Mouse (Mus musculus) lung, postnatal 10 days (tissue): ENCODE measurements around the gene Ntm.

Experiments
- DNase-seq: peaks from one replicate; pipeline ENCODE4 v3.0.0; 2021

The Ntm gene

DNA sequence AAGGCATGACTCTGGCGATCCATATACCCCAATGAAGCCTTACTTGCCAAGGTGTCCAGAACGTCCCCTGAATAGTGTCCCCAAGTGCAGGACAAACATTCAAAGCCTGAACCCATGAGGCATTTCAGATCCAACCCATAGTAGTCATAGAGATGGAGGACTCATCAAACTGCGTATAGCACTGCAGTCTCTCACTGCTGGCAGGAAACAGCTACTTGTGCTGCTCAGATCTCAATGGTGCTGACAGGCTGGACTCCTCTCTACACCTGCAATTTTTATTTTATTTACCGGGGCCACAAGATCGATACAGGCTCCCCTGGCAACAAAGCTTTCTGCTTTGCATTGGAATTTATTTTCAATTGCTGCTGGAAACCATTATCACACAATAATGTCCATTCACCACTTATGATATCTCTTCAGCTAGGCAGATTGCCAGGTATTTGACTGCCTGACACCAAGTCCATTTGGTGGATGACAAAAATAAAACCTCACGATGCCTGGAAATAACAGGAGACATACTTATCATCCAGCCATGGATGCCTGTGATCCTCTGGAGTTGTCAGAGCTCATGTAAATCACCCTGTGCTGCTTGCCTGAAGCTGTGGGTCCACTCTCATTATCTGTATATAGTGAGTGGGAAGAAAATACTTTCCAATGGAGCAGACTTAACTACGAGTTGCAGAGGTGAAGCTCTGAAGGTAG, 674.8 kb downstream of the Ntm start:
- DNase-seq = no peak

DNA sequence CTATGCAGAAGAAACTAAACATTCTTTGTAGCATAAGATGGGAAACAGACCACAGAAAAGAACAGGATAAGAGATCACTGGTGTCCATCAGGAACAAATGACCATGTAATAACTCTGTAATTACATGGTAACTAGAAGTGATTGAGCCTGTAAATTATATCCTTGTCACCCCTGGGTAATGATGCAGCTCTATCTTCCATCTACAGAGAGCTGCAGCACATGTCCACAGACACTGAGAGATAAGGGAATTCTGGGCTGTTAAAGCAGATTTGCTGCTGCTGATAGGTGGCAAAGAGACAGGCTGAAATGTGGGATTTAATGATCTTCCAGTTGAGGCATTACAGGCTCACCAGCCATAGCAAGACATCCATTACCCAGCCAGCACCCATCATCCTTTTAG, 677.8 kb downstream of the Ntm start:
- no peak for DNase-seq

DNA sequence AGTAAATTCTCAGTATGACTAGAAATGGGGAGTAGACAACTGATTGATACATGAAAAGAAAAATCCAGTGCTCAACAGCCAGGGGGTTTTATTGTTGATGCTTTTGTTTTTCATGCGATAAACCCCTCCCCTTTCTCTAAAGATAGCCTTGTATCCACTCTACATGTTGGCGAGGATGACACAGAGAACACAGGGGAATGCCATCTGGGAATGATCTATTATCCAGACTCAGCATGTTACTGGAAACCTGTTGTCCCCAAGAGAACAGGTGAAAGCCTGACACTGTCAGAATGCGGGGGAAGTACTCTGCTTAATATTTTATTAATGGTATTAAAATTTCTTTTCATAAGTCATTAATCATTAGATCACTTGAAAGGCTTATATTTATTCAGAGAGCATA, 690.1 kb downstream of the Ntm start:
- no peak for DNase-seq

DNA sequence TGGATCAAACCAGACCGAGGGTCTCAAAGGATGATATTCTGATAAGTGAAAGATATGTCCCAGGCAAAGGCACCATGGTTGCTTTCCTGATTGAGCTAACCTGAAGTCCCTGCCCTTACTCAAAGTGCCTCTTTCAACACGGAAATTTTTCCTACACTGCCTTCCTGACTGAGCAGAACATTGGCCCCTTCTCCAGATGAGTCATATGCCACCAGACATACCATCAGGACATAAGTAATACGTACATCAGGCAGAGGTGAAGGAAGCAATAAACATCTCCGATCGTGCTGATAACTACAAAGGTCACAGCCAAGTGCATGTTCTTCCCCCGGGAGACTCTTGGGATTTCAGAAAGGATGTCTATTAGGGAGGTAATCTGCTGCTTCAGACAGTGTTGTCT, 693.0 kb downstream of the Ntm start:
- DNase-seq = no peak

DNA sequence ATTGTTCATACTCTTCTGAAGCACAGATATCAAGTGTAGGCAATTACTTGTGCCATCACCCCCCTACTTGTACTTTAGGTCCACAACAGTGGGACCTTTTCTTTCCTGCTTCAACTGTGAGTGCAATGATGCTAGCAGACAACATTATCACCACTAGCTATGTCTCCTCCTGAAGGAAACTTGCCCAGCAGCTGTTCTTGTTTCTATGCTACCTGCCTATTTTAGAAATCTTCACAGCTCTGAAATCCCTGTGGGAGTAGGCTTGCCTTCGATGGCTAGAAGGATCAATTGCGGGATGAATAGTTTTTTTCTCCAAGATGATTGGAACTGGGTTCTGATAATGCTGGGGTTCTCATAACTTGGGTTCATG, 693.7 kb downstream of the Ntm start:
- DNase-seq = no peak

DNA sequence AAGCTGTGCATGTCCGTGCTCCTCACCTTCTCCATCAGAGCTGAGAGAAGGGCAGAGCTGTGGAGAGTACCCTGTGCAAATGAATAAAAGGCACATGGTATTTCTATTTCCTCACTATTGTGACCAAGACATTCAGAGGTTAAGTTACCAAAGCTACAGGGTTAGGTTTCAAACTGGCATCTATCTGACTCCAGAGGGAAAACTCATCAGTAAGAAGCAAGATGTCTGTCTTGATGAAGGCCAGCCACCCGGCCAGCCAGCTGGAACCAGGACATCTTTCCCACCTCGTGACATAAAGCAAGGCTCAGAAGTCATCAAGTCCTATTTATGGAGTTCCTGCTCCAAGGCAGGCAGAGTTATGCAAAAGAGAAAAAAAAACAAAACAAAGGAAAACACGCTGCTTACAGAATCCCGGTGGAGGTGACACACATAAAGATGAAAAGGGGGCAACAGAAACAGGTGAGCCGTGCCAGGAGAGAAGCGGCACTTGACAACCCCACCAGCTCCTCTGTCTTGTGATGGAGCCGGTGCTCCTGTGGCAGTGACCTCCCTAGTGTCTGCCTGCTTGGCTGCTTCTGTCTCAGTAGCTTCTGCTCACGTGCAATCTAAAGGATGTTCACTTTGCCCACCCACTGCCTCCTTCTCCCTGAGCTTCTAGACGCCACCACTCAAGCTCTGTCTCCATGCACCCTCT, 694.2 kb downstream of the Ntm start:
- no peak for DNase-seq

DNA sequence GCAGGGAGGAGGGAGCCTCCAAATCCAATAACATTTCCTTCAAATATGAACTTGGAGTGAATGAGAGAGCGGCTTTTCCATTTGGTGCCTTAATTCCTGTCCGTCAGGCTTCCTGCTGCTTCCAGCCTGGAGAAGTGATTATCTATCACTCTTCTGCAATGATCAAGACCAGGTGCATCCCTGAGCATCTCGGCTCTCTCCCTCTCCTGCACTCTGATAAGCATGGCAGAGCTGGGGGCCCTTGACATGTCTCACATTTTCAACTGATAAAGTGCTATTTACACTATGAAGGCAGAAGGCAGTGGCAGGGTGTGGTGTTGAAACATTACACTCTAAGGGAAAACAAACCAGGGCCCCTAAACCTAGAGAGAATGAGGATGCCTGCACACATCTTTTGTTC, 695.3 kb downstream of the Ntm start:
- no peak for DNase-seq

DNA sequence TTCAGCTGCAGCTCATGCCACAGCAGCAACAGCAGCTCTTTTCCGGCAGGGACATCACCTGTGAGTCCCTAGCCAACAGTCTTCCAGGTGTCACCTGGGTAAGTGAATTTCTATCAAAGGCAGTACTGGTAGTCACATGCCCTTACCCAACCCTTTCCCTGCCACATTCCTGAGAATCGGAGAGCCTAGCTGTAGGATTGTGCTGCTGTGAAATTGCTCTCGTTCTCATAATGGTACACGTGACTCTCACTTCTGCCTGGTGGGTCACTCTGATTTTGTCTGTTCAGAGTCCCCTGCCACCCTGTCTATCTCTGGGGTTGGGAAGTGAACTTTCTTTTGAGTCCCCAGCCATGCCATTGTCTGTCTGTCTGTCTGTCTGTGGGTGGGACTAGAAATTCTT, 697.8 kb downstream of the Ntm start:
- DNase-seq = no peak

DNA sequence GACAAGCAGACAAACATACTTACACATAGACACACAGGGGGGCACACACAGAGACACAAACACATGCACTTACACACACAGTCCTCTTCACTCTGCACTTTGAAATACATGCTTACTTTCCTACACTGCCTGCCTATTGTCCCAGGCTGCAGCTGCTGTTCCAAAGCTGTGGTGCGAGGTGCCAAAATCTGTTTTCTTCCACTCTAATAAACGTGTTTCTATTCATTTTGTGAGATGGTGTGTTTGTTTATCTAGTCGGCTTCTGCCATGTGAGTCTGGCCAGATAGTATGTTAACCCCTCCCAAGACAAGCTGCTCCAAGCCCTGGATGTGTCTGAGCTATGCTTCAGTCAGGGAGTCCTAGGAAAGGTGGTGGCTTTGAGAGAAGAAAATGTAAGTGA, 700.1 kb downstream of the Ntm start:
- DNase-seq = no peak

DNA sequence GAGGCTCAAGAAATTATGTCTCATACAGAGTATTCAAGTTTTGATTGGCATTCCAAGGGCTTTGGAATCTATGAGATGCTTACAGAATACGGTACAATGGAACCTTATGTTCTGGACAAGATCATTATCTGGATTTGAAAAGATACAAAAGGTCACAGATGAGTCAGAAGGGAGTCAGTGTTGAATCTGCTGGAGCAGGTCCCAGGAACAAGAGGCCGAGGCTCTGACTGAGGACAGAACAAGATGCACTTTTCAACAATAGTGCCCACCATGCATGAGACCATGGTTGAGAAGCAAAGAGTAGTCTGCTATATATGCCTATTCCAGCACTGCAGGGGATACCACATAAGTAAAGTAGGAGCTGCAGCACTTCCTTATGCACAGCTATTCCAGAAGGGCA, 710.1 kb downstream of the Ntm start:
- no peak for DNase-seq

DNA sequence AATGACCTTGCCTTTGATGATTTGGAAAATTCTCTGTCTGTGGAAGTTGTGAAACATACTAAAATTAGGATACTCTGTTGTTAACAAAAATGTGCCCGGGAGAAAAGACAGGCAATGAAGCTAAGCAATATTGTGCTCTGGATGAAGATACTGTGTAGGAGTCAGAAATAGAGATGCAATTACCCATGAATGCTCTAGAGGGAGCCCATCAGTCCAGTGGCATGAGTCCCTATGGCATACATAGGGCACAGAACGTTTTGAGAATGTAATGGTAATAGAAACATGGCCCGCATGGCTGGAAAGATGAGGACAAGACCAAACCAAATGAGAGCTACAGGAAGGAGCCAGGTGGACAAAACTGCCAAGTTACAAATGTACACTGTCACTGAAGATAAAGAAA, 712.1 kb downstream of the Ntm start:
- DNase-seq = no peak

DNA sequence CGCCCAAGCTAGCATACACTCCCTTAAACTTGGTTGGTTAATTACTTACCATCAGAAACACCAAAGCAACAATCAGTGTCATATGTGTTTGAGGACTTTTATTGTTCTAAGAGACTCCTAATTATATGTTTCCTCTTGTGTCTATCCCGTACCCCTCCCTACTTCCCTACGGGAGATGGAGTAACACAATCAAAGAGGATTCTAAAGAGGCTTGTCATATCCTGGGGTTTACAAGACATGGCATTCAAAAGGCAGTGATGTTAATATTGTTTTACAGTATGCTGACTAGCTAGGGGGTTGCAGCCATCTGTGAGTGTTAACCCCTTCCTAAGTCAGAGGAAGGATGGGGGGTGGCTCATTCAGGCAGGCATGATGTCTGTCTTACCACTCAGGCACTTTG, 715.1 kb downstream of the Ntm start:
- no peak for DNase-seq

DNA sequence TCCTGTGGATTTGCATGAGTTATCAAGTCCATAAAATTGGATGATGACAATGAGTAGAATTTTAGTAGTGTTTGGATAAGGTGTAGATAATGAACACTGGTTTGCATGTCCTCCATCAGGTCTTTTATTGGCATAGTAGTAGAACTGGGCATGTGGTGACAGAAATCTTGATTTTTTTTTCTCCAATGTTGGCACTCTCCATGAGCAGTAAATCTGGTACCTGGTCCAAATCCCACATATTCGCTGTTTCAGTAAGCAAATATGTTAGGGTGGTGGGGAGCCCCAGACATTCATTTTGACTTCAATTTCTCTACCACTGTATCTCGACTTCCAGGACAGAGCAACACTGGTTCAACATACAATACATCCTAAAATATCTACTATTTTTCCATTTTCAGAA, 718.9 kb downstream of the Ntm start:
- no peak for DNase-seq

DNA sequence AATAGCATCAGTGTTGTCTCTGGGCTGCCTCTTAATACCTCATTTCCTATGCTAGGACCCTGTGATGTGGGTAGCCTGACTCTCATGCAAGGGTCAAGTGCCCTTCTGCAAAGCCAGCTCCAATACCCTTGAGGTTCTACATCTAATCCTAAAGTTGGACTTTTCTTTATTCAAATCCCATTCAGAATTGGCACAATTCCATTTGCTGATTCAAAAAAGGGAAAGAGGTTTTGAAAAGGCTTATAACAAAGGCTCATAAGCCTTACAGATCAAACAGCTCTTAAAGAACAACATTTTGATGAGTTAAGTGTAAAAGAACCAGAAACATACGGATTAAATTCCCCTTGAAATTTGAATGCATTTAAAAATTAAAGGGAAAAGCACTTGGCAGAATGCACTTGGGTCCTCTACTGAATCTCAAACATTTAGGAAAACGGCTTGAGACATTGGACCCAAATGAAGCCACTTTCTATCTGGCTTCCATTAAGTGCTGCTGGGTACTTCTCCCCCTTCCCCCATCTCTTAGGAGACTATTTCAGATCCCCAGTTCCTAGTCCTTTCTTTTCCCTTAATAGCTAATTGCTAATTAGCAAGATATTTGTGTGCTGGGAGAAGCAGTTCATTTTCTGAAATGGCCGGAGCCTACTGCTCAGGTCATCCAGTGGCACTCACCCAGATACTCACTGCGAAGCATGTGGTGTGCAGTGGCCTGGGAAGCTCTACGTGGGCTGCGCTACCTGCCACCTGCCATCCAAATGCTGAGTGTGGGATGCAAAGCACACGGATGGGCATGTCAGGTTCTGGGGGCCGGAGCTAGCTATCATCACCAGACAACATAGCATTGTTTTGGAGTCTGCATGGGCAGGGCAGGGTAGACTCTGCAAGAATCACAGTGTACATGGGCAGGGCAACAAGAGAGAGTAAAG, 720.2 kb downstream of the Ntm start:
- DNase-seq = no peak

DNA sequence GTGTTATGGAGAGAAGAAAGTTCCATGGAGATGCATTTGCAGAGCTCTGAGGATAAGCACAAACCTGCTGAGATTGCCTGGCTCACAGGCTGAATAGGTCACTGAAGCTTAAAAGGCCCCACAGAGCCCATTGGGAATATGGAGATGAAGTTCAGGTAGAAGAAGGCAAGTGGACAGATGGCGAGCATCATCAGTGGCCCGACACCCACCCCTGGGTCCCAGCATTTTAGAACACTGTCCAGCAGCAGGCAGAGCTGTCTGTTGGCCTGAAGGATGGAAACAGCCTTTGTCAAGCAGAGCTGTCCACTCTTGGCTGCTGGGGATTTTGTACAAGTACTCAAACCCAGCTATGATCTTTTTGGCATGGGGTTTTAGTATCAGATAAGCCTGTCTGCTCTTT, 722.1 kb downstream of the Ntm start:
- no peak for DNase-seq

DNA sequence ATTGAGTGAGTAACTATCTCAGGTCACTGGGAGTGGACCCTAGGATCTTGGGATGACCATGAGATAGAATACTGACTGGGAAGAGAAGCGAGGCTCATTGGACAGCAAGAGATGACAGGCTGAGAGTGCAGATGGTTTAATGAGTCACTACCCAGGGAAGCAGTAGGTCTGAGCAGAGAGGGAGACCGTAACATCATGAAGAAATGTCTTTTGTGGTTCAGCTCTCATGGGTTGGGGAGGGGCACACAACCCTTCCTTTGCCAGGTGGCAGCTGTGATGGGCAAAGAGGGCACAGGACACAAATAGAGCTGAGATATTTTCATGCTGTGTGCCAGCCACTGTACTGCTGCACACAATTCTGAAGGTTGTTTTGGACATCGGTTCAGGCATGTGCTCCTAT, 724.0 kb downstream of the Ntm start:
- DNase-seq = no peak

DNA sequence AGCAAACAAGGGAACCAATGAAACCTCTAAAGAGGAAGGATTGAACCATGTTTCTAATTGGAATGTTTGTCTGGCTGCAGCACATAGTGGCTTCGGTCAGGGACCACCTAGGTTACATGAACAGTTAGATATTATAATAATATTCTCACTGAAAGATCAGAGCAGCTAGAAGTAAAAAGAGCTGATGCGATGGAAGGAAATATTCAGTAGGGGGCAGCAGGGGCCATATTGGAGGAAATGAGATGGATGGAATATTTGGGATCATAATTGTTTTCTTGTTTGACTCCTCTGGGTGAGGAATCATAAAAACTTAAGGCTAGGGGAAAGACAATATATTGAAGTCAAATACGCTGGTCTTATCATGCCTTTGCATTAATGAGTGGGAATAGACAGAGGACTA, 726.2 kb downstream of the Ntm start:
- DNase-seq = no peak

DNA sequence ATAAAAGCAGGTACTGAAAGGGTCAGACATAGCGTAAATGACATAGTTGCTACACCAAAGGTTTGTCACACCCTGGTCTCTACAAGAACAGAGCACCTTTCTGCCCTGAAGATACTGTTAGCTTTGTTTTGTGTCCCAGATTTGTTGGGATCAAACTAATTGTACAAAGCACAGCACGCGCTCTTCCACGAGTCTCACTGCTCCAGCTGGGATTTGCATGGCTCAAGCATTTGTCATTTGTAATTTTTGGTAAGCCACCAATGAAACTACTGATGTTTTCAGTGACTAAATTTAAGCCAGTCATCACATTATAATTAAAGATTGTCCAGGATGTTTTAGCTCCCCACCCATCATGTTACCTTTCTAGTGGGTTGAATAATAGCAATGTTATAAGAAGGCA, 735.2 kb downstream of the Ntm start:
- DNase-seq = no peak

DNA sequence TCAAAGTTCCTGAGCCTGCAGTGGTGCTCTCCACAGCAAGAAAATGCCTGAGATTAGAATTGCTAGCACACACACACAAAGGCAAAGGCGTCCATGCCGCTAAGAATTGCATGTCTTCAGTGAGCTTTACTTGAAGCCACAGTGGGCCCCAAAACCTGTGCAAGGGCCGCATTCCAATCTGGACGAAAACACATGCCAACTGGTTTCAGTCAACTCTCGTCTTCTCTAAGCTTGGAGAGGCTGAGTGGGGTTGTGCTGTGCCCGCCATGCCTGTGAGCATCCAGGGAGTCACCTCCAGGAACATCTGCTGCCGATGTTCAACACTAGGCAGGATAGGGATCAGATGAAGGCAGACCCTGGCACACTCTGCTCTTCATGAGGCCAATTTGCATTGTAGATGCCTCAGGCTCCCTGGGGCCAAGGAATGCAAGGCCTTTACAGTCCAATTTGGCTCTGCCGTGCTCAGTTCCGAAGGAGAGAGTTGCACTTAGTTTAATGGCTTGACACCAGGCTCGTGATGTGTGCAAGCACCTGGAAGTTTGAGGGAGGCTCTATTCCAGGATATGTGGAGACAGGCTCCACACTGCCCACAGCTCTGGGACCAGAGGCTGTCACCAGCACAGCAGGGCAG, 739.9 kb downstream of the Ntm start:
- no peak for DNase-seq

DNA sequence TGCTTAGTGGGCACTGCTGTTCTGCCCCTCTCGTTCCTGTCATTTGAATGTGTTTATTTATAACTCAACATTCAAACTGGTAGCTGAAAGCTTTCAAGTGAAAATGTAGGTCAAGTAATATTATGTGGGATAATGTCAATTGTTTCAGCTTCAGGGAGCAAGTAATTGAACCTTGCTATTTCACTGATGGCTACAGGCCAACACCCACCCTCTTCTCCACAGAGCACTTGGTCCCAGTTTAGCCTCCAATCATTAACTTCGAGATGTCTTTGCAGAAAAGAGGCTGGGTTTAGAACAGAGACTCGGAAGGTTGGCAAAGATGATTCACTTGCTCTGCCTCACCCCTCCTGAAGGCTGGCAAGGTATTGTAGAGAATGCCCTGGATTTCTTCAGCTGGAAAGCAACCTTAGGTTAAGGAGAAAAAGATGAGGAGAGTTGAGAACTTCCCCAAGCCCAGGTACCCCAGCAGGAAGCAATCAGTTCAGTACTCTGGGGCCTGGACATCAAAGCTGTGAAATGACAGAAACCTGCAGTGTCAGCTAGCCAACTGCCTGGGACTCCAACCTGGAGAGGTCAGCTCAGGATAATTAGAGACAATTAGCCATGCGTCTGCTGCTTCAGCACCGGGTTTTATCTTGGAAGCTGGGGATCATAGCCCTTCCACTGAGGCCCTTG, 741.9 kb downstream of the Ntm start:
- DNase-seq = no peak

DNA sequence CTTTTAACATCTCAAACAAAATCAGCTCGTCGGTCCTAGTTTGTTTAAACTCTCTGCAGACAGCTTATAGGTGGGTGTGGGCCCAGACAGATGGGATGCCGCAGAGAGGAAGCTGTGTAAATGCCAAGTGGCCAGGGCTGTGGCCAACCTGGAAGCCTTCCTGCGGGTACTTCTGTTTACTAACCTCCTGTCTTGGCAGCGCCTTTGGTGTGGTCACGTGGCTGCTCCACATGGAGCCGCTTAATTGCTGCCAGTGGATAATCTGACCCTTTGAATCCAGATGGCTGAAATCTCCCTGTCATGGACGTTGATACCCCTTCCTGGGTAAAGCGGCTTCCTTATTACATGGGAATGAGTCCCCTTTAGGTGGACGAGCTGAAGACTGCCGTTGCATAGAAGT, 742.4 kb downstream of the Ntm start:
- DNase-seq = no peak

DNA sequence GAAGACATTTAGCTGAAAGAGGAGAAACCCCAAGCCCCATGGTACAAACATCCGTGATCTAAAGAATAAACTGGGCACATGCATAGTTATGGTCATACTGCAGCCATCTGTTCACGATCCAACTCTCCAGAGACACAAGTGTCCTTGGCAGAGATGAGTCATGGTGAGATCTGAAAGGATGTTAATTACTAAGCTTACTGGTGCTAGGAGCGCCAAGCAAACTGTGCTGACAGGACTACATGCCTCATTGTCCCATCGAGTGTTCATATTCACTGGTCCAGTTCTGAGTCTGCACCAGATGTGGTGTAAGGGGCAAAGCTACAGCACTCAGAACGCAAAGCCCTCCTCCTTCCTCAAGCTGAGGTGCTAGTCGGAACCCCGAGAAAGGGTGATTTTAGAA, 745.0 kb downstream of the Ntm start:
- no peak for DNase-seq

DNA sequence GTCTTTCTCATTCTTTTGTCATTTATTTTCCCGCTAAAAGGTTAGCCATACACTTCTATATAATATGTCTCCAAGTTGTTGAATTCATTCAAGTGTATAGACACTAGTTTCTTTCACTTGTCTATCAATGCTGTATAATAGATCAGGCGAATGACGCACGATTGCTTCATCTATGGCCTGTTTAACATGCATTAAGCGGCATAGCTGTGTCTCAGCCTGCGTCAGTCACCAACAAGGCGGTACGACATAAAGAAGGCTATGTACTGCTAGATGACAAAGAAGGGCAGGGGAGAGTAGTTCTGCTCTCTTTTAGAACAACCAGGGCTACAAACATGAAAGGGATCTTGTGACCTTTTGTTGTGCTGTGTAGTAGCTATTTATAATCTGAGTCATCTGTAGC, 746.4 kb downstream of the Ntm start:
- no peak for DNase-seq
